Mouse (Mus musculus) kidney, postnatal 0 days (tissue): ENCODE measurements around the gene Kif12. TPM values are rescaled to one million over a fixed set of nuclear protein-coding genes. Genes with fewer than 3 reads are reported as not detected.
A peak's percentile ranks its signal among the peaks of the same experiment; 100 is the strongest.

ENCODE experiments used
- ATAC-seq: fragments of 200-750 bp; cut with Nextera tagmentation; replicated peaks from 2 replicates; pipeline ENCODE4 v1.8.0; 2017; ENCODE audit warnings: low read depth, moderate number of reproducible peaks, moderate TSS enrichment, moderate library complexity; ENCODE audit not compliant: low FRiP score
- DNase-seq: peaks from one replicate; pipeline ENCODE4 v3.0.0-alpha.2; 2016; ENCODE audit warnings: low spot score
- H3K27ac ChIP-seq: fragments of 300-500 bp; sonication (generic); 2 replicates; pipeline ENCODE4 v1.5.1; 2014; ENCODE audit warnings: mild to moderate bottlenecking
- H3K27me3 ChIP-seq: fragments of 300-500 bp; sonication (generic); 2 replicates; pipeline ENCODE4 v1.6.1; 2014; ENCODE audit warnings: low read length, mixed read lengths; ENCODE audit not compliant: insufficient read depth
- H3K36me3 ChIP-seq: fragments of 300-500 bp; sonication (generic); 2 replicates; pipeline ENCODE4 v1.6.1; 2014; ENCODE audit warnings: low read length, mixed read lengths; ENCODE audit not compliant: insufficient read depth
- H3K4me1 ChIP-seq: fragments of 300-500 bp; sonication (generic); replicated peaks from 2 replicates; pipeline ENCODE4 v1.6.1; 2014; ENCODE audit warnings: antibody characterized with exemption, low read length, mixed read lengths; ENCODE audit not compliant: insufficient read depth
- H3K4me2 ChIP-seq: fragments of 300-500 bp; sonication (generic); 2 replicates; pipeline ENCODE4 v1.6.1; 2014; ENCODE audit warnings: mild to moderate bottlenecking, low read length, moderate library complexity, mixed read lengths
- H3K4me3 ChIP-seq: fragments of 300-500 bp; sonication (generic); replicated peaks from 2 replicates; pipeline ENCODE4 v1.5.1; 2014; ENCODE audit warnings: low read depth, low read length
- H3K9ac ChIP-seq: fragments of 300-500 bp; sonication (generic); 2 replicates; pipeline ENCODE4 v1.6.1; 2014; ENCODE audit warnings: low read depth, low read length
- H3K9me3 ChIP-seq: fragments of 300-500 bp; sonication (generic); replicated peaks from 2 replicates; pipeline ENCODE4 v1.6.1; 2016; ENCODE audit warnings: low read length, inconsistent platforms, mixed read lengths
- CTCF ChIP-seq: IDR thresholded peaks from 2 replicates; pipeline ENCODE4 v1.5.1; 2016; ENCODE audit warnings: antibody characterized with exemption, low read depth, mild to moderate bottlenecking, moderate library complexity
- WGBS: fragments of 180-500 bp; shearing (Covaris S2); extraction: QIAGEN DNeasy Blood & Tissue Kit; methylation state at CpG from one replicate; pipeline ENCODE4 v1.1.7; 2014; 5-methylcytosine and 5-hydroxymethylcytosine counted together
- polyA plus RNA-seq: library from polyadenylated mRNA; unstranded; fragments of >200 nt; fragmentation: Nextera tagmentation; extraction: Ambion mirVana; gene quantifications from 2 replicates; pipeline ENCODE4 v1.2.1, GENCODE M21; 2015

The Kif12 gene
- polyA plus RNA-seq, 1 experiment from 2014 or later: 98.4 TPM

GRCm38 (mm10) chr4:63166323-63166722, 5.6 kb downstream of the Kif12 start:
- 0 out of 2 replicates have a peak, but pooled peaks cover 10% of the 10 kb centered on the region for H3K36me3 ChIP-seq
- 0 out of 2 replicates have a peak, but pooled peaks cover 6% of the 10 kb centered on the region for H3K4me1 ChIP-seq
- H3K27ac ChIP-seq: no peak overlapping the region
- H3K9me3 ChIP-seq: no peaks in the 10 kb centered on the region
- no peak for TF ChIP-seq CTCF
- 80% methylated on average over 5 of the region's 5 CpGs for WGBS
- ATAC-seq (no peak), DNase-seq (no peak)
- H3K4me2 ChIP-seq: no peak overlapping the region
- H3K9ac ChIP-seq: no peak overlapping the region
- no peak overlapping the region for H3K4me3 ChIP-seq
- H3K27me3 ChIP-seq: no peaks in the 10 kb centered on the region

- TF ChIP-seq CTCF: no peak
- Histone ChIP-seq H3K27ac (no peak overlapping the region), H3K9me3 (no peaks in the 10 kb centered on the region), H3K27me3 (no peaks in the 10 kb centered on the region), H3K4me2 (no peak overlapping the region), H3K9ac (no peak overlapping the region), H3K4me1 (0 out of 2 replicates have a peak, but pooled peaks cover 6% of the 10 kb centered on the region), H3K36me3 (0 out of 2 replicates have a peak, but pooled peaks cover 10% of the 10 kb centered on the region), H3K4me3 (no peak overlapping the region)
- DNase-seq: no peak
- 71% methylated on average over 4 of the region's 4 CpGs for WGBS
- ATAC-seq: no peak
These were observed 6.3 kb downstream of the Kif12 start for GRCm38 (mm10) chr4:63165636-63166035.

GRCm38 (mm10) chr4:63158961-63159592, 12.9 kb downstream of the Kif12 start:
- peak overlapping the region; percentile 31; the same call in 1 of the 2 replicates for H3K9ac ChIP-seq
- TF ChIP-seq CTCF: peak; percentile 98
- H3K4me1 ChIP-seq: no peaks in the 10 kb centered on the region; the same call in 1 of the 2 replicates
- DNase-seq: peak; percentile 96
- H3K4me2 ChIP-seq: no peak overlapping the region
- peak; percentile 68 for ATAC-seq
- H3K27me3 ChIP-seq: no peaks in the 10 kb centered on the region
- WGBS: 12% methylated on average over 5 of the region's 5 CpGs
- no peak overlapping the region for H3K4me3 ChIP-seq
- peak overlapping the region; percentile 76 for H3K27ac ChIP-seq
- H3K9me3 ChIP-seq: no peaks in the 10 kb centered on the region
- H3K36me3 ChIP-seq: no peaks in the 10 kb centered on the region

GRCm38 (mm10) chr4:63158192-63158591, 13.7 kb downstream of the Kif12 start:
- H3K4me1 ChIP-seq: no peaks in the 10 kb centered on the region; the same call in 1 of the 2 replicates
- peak overlapping the region; percentile 76 for H3K27ac ChIP-seq
- no peak for TF ChIP-seq CTCF
- no peak overlapping the region for H3K4me3 ChIP-seq
- no peaks in the 10 kb centered on the region for H3K36me3 ChIP-seq
- H3K9me3 ChIP-seq: no peaks in the 10 kb centered on the region
- H3K9ac ChIP-seq: no peak overlapping the region
- 89% methylated on average over 7 of the region's 7 CpGs for WGBS
- ATAC-seq (no peak), DNase-seq (no peak)
- H3K27me3 ChIP-seq: no peaks in the 10 kb centered on the region
- H3K4me2 ChIP-seq: no peak overlapping the region

GRCm38 (mm10) chr4:63156726-63157634, 15.0 kb downstream of the Kif12 start:
- no peaks in the 10 kb centered on the region for H3K9me3 ChIP-seq
- no peaks in the 10 kb centered on the region; the same call in 1 of the 2 replicates for H3K4me1 ChIP-seq
- no peak overlapping the region for H3K9ac ChIP-seq
- peak overlapping the region; percentile 77 for H3K27ac ChIP-seq
- peak; percentile 53 for DNase-seq
- H3K36me3 ChIP-seq: no peaks in the 10 kb centered on the region
- TF ChIP-seq CTCF: no peak
- peak; percentile 85 for ATAC-seq
- WGBS: 26% methylated on average over 8 of the region's 8 CpGs
- no peak overlapping the region for H3K4me2 ChIP-seq
- no peak overlapping the region for H3K4me3 ChIP-seq
- no peaks in the 10 kb centered on the region for H3K27me3 ChIP-seq

- Histone ChIP-seq H3K4me1 (no peaks in the 10 kb centered on the region; the same call in 1 of the 2 replicates), H3K27ac (no peak overlapping the region), H3K27me3 (no peaks in the 10 kb centered on the region), H3K9ac (no peak overlapping the region), H3K4me2 (no peak overlapping the region), H3K36me3 (no peaks in the 10 kb centered on the region), H3K9me3 (no peaks in the 10 kb centered on the region), H3K4me3 (no peak overlapping the region)
- DNase-seq: no peak
- TF ChIP-seq CTCF: no peak
- 50% methylated on average over 2 of the region's 2 CpGs for WGBS
- no peak for ATAC-seq
These were observed 16.3 kb downstream of the Kif12 start for GRCm38 (mm10) chr4:63155596-63155995.
